Mouse (Mus musculus) limb, embryonic 12.5 days (tissue): ENCODE data around the gene Pdzd4. TPM values are rescaled to one million over a fixed set of nuclear protein-coding genes. Genes with fewer than 3 reads are reported as not detected.
A peak's percentile ranks its signal among the peaks of the same experiment; 100 is the strongest.

ENCODE experiments used
- ATAC-seq: fragments of 200-750 bp; cut with Nextera tagmentation; 2 replicates; pipeline ENCODE4 v1.8.0; 2017; ENCODE audit warnings: low read depth, moderate TSS enrichment; ENCODE audit not compliant: insufficient number of reproducible peaks, insufficient read depth, low FRiP score, low TSS enrichment
- H3K27ac ChIP-seq: fragments of 300-500 bp; sonication (generic); 2 replicates; pipeline ENCODE4 v1.5.1; 2016; ENCODE audit warnings: mild to moderate bottlenecking, moderate library complexity
- H3K27me3 ChIP-seq: fragments of 300-500 bp; sonication (generic); 2 replicates; pipeline ENCODE4 v1.6.1; 2016; ENCODE audit warnings: mild to moderate bottlenecking, moderate library complexity
- H3K36me3 ChIP-seq: fragments of 300-500 bp; sonication (generic); 2 replicates; pipeline ENCODE4 v1.6.1; 2016; ENCODE audit warnings: mild to moderate bottlenecking, moderate library complexity
- H3K4me1 ChIP-seq: fragments of 300-500 bp; sonication (generic); replicated peaks from 2 replicates; pipeline ENCODE4 v1.6.1; 2016
- H3K4me2 ChIP-seq: fragments of 300-500 bp; sonication (generic); 2 replicates; pipeline ENCODE4 v1.6.1; 2016; ENCODE audit warnings: mild to moderate bottlenecking, moderate library complexity
- H3K4me3 ChIP-seq: fragments of 300-500 bp; sonication (generic); replicated peaks from 2 replicates; pipeline ENCODE4 v1.5.1; 2016; ENCODE audit warnings: mild to moderate bottlenecking
- H3K9ac ChIP-seq: fragments of 300-500 bp; sonication (generic); replicated peaks from 2 replicates; pipeline ENCODE4 v1.6.1; 2016; ENCODE audit warnings: mild to moderate bottlenecking, moderate library complexity
- H3K9me3 ChIP-seq: fragments of 300-500 bp; sonication (generic); 2 replicates; pipeline ENCODE4 v1.6.1; 2016; ENCODE audit warnings: mild to moderate bottlenecking, moderate library complexity
- WGBS: fragments of 180-500 bp; shearing (Covaris S2); methylation state at CpG from one replicate; pipeline ENCODE4 v1.1.7; 2016; 5-methylcytosine and 5-hydroxymethylcytosine counted together
- polyA plus RNA-seq: library from polyadenylated mRNA; unstranded; fragments of >200 nt; fragmentation: Nextera tagmentation; extraction: Ambion mirVana; gene quantifications from 2 replicates; pipeline ENCODE4 v1.2.1, GENCODE M21; 2016

Pdzd4 gene
- polyA plus RNA-seq, 1 experiment from 2014 or later = 1.4 TPM

DNA sequence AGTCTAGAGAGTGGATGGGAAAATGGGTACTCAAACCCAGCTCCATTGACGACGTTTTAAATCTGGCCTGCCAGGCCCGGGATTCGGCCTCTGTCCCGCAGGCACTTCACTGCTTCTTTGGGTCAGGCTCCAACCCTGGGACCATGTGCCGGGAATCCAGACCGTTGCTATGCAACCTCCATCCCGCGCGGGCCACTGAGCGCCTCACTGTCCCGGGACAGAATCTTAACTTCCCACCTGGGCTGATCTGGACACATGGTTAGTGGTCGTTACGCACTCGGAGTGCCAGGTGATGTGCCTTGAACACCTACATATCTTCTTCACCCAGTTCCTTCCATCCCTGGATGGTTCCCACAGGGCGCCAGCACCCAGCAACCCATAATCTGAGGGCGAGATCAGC is 1.0 kb downstream of the Pdzd4 start:
- Histone ChIP-seq H3K4me2 (peak overlapping the region; percentile 70), H3K9me3 (no peaks in the 10 kb centered on the region), H3K4me3 (peak overlapping the region; percentile 64), H3K27me3 (peaks cover 35% of the 10 kb centered on the region), H3K27ac (no peak overlapping the region), H3K9ac (peak overlapping the region; percentile 70), H3K4me1 (no peaks in the 10 kb centered on the region), H3K36me3 (no peaks in the 10 kb centered on the region)
- 0 out of 2 replicates have a peak, but pooled peaks have one; percentile 20 for ATAC-seq
- 14% methylated on average over 17 of the region's 17 CpGs for WGBS

DNA sequence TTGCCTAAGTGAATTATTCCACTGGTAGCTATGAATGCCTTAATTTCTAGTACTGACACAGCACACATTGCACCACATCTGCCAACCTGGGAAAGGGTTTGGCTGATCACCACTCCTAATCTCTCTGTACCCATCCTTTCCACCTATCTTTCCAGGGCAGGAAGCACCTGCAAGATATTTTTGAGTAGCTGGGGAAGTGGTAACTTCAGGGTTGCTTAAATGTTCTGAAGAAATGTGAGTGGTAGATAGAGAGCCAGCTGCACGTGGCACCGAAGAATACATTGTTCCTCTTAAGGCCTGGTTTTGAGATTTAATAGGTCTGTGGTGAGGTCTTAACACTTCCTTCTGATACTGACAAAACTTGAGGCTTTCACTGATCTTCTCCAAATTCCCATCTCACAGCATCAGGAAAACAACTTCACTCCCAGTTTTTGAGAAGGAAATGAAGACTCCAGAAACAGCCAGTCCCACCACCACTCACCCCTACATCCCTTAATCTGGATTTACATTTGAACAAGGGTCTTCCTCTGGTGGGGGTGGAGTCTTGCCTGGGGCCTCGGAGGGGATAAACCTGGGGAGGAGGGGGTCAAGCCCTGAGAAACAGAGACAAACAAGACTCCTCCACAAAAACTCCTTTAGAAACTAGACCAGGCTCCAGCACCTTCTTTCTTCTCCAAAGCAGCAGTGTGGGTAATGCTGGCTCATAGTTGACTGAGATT is 8.0 kb downstream of the Pdzd4 start:
- Histone ChIP-seq H3K9me3 (no peaks in the 10 kb centered on the region), H3K27me3 (peaks cover 13% of the 10 kb centered on the region; the same call in 1 of the 2 replicates), H3K4me1 (no peaks in the 10 kb centered on the region), H3K27ac (no peak overlapping the region), H3K4me3 (no peak overlapping the region), H3K4me2 (no peak overlapping the region), H3K9ac (no peak overlapping the region), H3K36me3 (no peaks in the 10 kb centered on the region)
- no peak for ATAC-seq
- 63% methylated on average over 3 of the region's 3 CpGs for WGBS

DNA sequence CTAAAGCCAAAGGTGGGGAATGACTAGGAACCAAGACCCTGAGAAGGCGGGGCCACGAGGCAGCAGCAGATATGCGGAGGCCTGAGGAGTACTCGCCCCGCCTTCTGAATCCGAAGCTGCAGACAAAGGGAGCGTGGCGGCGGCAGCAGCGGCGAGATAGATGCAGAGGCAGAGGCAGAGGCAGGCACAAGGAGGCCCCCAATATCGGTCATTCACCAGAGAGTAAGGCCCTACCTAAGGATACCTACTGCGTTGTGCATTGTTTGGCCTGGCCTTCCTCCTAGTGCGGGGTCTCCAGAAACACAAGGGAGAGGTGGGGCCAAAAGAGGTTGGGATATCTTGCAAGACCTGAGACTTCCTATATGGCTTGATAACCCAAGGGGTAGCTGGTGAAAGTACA is 9.7 kb downstream of the Pdzd4 start:
- Histone ChIP-seq H3K4me1 (no peaks in the 10 kb centered on the region), H3K36me3 (no peaks in the 10 kb centered on the region), H3K27me3 (peaks cover 13% of the 10 kb centered on the region; the same call in 1 of the 2 replicates), H3K9ac (peak overlapping the region; percentile 57), H3K4me3 (peak overlapping the region; percentile 34), H3K27ac (no peak overlapping the region), H3K9me3 (no peaks in the 10 kb centered on the region), H3K4me2 (peak overlapping the region; percentile 47)
- no peak for ATAC-seq
- WGBS = 13% methylated on average over 14 of the region's 14 CpGs

DNA sequence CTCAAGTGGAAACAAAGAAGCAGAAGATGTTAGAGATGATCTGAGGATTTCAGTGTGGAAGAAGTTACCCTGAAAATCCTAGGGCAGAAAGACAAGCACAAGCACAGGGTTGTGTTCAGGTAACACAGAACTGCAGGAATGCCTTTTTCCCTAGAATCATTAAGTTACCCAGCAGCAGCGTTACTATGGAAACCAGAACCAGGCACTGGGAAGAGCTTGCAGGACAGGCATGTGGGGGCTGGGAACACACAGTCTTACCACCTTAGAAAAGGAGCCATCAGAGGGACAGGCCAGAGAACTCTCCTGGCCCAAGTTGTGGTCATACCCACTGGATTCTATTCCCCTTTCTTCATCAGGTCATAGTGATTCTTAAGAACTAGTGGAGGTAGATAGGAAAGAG is 19.0 kb downstream of the Pdzd4 start:
- Histone ChIP-seq H3K27me3 (no peaks in the 10 kb centered on the region), H3K27ac (no peak overlapping the region), H3K36me3 (no peaks in the 10 kb centered on the region), H3K4me1 (peaks cover 5% of the 10 kb centered on the region; the same call in 1 of the 2 replicates), H3K9ac (no peak overlapping the region), H3K9me3 (no peaks in the 10 kb centered on the region), H3K4me3 (no peak overlapping the region), H3K4me2 (no peak overlapping the region)
- WGBS = 56% methylated on average over 1 of the region's 1 CpGs
- ATAC-seq = 0 out of 2 replicates have a peak, but pooled peaks have one; percentile 31

DNA sequence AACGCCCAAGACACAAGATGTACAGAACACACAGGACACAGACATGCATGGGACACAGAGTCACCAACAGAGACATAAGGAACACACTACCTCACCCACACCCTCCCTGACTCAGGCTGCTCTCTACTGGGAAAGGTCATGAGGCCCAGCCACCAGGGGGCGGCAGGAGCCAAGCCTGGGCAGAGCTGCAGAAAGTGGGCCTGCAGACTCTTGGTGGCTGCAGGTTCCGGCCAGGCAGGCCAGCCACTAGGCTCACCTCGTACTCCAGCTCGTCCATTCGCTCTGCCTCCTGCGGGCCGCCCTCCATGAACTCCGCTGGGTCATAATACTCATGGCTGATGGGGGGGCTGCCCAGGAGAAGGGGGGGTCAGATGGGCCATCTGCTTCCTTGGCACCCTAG is 26.3 kb downstream of the Pdzd4 start:
- no peak overlapping the region for H3K9ac ChIP-seq
- ATAC-seq = peak; percentile 81; the same call in 1 of the 2 replicates
- H3K9me3 ChIP-seq = no peaks in the 10 kb centered on the region
- H3K36me3 ChIP-seq = peaks cover 11% of the 10 kb centered on the region
- no peak overlapping the region for H3K4me2 ChIP-seq
- peaks cover 17% of the 10 kb centered on the region; the same call in 1 of the 2 replicates for H3K27me3 ChIP-seq
- no peak overlapping the region for H3K4me3 ChIP-seq
- WGBS = 29% methylated on average over 9 of the region's 9 CpGs
- no peaks in the 10 kb centered on the region for H3K4me1 ChIP-seq
- H3K27ac ChIP-seq = no peak overlapping the region

DNA sequence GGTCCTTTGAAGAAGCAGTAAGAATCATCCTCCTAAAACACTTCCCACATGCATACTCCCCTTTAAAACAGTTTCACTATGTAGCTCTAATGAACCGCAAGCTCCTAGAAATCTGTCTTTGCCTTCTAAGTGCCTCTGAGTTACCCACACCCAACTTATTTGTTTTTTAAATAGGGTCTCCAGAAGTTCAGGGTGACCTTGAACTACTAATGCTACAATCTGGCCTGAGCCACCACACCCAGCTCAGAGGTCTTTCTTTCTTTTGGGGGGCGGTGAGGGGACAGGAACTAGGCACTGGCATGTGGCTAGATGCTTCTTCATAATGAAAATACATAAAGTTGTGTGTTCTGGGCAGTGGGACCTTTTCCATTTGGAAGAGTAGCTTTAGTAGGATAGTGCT is 27.3 kb downstream of the Pdzd4 start:
- Histone ChIP-seq H3K27ac (no peak overlapping the region), H3K9ac (no peak overlapping the region), H3K27me3 (peaks cover 21% of the 10 kb centered on the region; the same call in 1 of the 2 replicates), H3K4me2 (no peak overlapping the region), H3K36me3 (peaks cover 11% of the 10 kb centered on the region), H3K9me3 (no peaks in the 10 kb centered on the region), H3K4me3 (no peak overlapping the region), H3K4me1 (no peaks in the 10 kb centered on the region)
- ATAC-seq = no peak
- 89% methylated on average over 2 of the region's 2 CpGs for WGBS

DNA sequence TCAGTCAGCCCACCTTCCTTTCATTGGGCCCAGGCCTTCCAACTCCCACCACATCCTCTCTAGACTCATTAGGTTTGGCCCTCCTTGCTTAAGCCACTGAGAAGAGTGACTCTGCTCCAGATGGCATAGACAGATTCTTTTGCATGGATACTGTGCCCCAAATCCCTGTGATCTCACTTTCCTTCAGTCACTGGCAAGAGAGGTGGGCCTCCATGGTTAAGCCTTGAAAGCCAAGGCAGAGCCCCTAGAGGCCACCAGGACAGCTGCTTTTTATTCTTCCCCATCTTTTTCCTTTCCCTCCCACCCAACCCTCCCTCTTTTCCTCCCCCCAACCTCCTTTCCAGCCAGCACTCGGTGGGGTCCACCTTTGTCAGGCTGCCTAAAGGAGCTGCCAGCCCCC is 31.3 kb downstream of the Pdzd4 start:
- Histone ChIP-seq H3K27ac (no peak overlapping the region), H3K27me3 (peaks cover 19% of the 10 kb centered on the region; the same call in 1 of the 2 replicates), H3K4me2 (no peak overlapping the region), H3K9me3 (no peaks in the 10 kb centered on the region), H3K4me1 (no peaks in the 10 kb centered on the region), H3K36me3 (peaks cover 30% of the 10 kb centered on the region), H3K9ac (no peak overlapping the region), H3K4me3 (no peak overlapping the region)
- ATAC-seq = no peak
- 38% methylated on average over 1 of the region's 1 CpGs for WGBS

DNA sequence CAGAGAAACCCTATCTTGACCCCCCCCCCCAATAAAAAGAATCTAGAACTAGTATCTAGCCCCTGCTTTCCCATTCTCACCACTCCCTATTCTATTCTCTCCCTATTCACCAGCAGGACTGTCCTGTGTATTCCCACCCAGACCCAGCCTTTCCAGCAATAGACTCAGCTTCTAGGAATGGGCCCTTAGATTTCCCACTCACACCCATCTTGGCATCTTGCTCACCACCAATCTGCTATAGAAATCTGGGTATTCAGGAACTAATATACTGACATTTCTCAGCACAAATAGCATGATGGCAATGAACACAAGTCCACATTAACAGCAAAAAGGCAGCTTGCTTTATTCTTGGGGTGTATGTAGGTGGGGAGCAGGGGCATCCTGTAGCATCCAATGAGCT is 31.7 kb downstream of the Pdzd4 start:
- no peak overlapping the region for H3K4me2 ChIP-seq
- H3K36me3 ChIP-seq = peaks cover 30% of the 10 kb centered on the region
- H3K9ac ChIP-seq = no peak overlapping the region
- H3K4me3 ChIP-seq = no peak overlapping the region
- H3K27ac ChIP-seq = no peak overlapping the region
- H3K27me3 ChIP-seq = peaks cover 20% of the 10 kb centered on the region; the same call in 1 of the 2 replicates
- ATAC-seq = no peak
- no peaks in the 10 kb centered on the region; the same call in 1 of the 2 replicates for H3K4me1 ChIP-seq
- H3K9me3 ChIP-seq = no peaks in the 10 kb centered on the region

DNA sequence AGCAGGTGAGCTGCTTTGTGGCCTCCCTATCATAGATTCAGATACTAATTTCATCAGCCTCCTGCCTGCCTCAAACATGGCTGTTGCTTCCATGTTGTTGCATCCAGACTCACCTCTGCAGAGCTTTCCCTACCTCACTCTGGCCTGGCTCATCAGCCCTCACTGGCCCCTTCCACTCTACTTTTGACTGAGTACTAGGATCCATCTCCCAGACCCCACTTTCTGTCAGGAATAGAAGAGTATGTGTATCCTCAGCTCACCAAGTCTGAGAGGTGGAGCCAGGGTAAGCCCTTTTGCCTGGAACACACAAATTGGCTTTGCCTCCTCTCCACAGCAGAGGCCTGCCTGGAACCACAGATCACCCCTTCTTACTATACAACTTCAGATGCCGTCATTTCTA is 36.3 kb downstream of the Pdzd4 start:
- Histone ChIP-seq H3K4me1 (peaks cover 7% of the 10 kb centered on the region), H3K4me3 (no peak overlapping the region), H3K27me3 (peaks cover 30% of the 10 kb centered on the region), H3K36me3 (peaks cover 19% of the 10 kb centered on the region; the same call in 1 of the 2 replicates), H3K27ac (no peak overlapping the region), H3K9ac (no peak overlapping the region), H3K4me2 (peak overlapping the region; percentile 60), H3K9me3 (no peaks in the 10 kb centered on the region)
- 85% methylated on average over 1 of the region's 1 CpGs for WGBS
- no peak for ATAC-seq

DNA sequence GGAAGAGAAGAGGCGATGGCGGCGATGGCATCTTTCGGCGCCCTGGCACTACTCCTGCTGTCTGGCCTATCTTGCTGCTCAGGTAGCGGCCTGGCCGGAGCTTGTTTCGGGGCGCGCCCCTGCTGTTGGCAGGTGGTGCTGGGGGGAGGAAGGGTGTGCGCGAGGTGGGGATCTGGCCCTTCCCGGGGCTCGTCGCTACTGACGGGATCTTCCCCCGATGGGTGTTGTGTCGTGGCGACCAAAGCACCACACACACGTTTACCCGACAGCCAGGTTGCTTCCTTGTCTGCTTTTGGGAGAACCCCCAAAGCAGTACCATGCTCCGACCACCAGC is 37.6 kb downstream of the Pdzd4 start:
- H3K27me3 ChIP-seq = peaks cover 26% of the 10 kb centered on the region
- ATAC-seq = peak; percentile 4; the same call in 1 of the 2 replicates
- WGBS = 23% methylated on average over 21 of the region's 22 CpGs

DNA sequence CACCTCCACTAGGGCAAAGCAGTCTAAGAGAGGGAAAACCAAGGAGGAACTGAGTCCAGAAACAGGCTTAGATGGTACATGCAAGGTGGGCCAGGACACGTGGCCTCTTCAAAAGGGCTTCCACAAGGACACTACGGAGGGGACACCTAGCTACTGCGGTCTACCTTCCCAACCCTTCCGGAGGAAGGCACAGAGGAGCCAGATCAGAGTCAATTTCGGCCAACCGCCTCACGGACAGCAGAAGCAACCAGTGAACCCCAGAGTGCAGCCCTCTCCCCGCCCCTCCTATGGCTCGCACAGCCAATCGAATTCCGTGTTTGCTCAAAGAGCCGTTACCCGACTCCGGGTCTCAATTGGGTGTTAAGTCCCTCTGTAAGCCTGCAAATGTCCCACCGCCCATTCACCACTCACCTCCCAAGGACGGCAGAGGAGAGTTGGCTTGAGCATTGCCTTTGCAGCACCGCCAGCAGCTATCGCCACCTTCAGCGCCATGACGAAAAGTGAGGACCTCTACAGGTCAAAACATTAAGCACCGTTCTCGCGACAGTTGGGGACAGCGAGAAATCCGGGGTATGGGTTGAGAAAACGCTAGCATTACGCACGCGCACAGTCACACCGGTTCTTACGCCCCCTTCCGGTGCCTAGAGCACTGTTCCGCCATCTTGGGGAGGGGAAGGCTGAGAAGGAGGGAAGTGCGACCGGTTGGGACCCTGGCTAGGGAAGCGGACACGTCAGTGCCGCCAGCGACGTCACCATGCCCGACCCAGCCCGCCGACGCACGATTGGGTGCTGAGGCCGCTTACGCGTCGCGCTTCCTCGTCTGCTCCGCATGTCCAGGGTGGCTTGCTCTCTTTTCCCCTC is 38.2 kb downstream of the Pdzd4 start, which contains the start of the genes Idh3g and Ssr4:
Gene Idh3g (minus strand): TSS at position 534 of the 861 bp plus-strand sequence.
Gene Ssr4 (plus strand): TSS at position 665 of the 861 bp plus-strand sequence.
- peaks cover 25% of the 10 kb centered on the region; the same call in 1 of the 2 replicates for H3K36me3 ChIP-seq
- peak within 1 kb of the TSS; percentile 68 for H3K9ac ChIP-seq
- H3K4me1 ChIP-seq = peaks cover 7% of the 10 kb centered on the region
- peaks cover 26% of the 10 kb centered on the region for H3K27me3 ChIP-seq
- ATAC-seq = peak; percentile 96
- H3K4me3 ChIP-seq = peak within 1 kb of the TSS; percentile 58
- H3K4me2 ChIP-seq = peak within 1 kb of the TSS; percentile 60
- no peaks in the 10 kb centered on the region for H3K9me3 ChIP-seq
- WGBS = 20% methylated on average over 52 of the region's 52 CpGs
- peak within 1 kb of the TSS; percentile 90 for H3K27ac ChIP-seq

More for the DNA sequence above, 37.6 kb downstream of the Pdzd4 start:
- peak overlapping the region; percentile 67; the same call in 1 of the 2 replicates for H3K27ac ChIP-seq
- H3K4me1 ChIP-seq = peaks cover 7% of the 10 kb centered on the region
- peak overlapping the region; percentile 60 for H3K4me2 ChIP-seq
- peaks cover 19% of the 10 kb centered on the region; the same call in 1 of the 2 replicates for H3K36me3 ChIP-seq
- H3K9me3 ChIP-seq = no peaks in the 10 kb centered on the region
- H3K4me3 ChIP-seq = peak overlapping the region; percentile 58
- H3K9ac ChIP-seq = peak overlapping the region; percentile 68
